ENCODE assay signal across 8 mouse cellular contexts in the genomic region with DNA sequence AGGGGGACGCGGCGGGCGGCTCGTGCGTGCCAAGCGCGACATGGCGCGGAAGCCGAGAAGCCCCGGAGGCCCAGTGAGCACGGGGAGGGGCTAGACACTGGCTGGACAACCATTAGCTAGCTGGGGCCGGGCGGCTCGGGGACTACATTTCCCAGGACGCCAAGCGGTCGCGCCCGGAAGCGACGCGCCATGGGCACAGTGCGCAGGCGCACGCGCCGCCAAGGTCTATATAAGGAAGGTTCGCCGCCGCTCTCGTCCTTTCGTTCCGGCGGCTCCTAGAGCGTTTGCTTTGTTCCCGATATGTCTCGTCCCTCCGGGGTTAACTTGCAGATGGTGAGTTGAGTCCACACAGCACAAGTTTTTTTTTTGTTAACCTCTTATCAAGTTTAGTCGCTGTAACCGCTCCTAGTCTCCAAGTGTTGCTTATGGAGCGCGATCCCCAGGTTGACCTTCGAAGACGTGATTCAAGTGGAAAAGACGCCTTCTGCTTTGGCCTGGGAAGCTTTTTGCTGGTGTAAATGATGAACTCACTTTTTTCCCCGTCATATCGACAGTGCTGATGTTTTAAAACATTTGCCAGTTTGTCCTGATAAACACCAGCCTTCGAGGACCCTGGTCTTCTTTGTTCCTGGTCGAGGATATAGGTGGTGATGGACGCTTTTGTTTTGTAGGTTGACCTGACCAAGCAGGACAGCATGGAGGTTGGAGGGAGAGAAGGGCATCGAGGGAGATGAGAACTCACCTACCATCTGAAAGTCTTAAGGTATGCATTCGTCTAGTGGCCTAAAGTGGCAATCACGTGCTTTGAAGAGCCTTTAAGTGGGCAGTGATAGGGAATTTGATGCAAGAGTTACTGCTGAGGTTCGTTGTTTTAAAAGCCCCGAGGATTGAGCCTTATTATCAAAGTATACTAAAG. TPM values are rescaled to one million over a fixed set of nuclear protein-coding genes. Genes with fewer than 3 reads are reported as not detected.
DNase-seq lines count a peak whose midpoint lies in the region; ATAC-seq lines count a peak whose summit lies in the region.

A gene (minus strand): TSS at position 51 of the 916 bp plus-strand sequence.

- H3K4me2 ChIP-seq in hindbrain, embryonic 12.5 days (replicated peaks): peak within 1 kb of the TSS; percentile 87

- peaks cover 32% of the 10 kb centered on the region for H3K4me1 ChIP-seq in hindbrain, embryonic 12.5 days

- under 1% methylated on average over 55 of the region's 57 CpGs for WGBS in hindbrain, embryonic 12.5 days

- peaks cover 37% of the 10 kb centered on the region for H3K36me3 ChIP-seq in hindbrain, embryonic 12.5 days

- peak; percentile 96 for ATAC-seq in hindbrain, embryonic 12.5 days (ENCODE audit: low FRiP score)

- peak within 1 kb of the TSS; percentile 94 for H3K9ac ChIP-seq in hindbrain, embryonic 12.5 days

- DNase-seq in MN1 (ENCODE audit: low spot score): peak; percentile 96
- DNase-seq in cerebellum, adult 9-11 months: peak; percentile 97
- DNase-seq in frontal cortex, postnatal 10 days (ENCODE audit: low spot score in 2 of 2): peak; percentile 93 to 96
- DNase-seq in layer of hippocampus, postnatal 14 days (ENCODE audit: low spot score in 2 of 2): peak; percentile 97
- peak; percentile 97 for DNase-seq in lung, postnatal 14 days
- DNase-seq in retina, adult 2 months (ENCODE audit: low read depth, low spot score): peak; percentile 90
- peak; percentile 95 to 98 for DNase-seq in thymus, postnatal 36 days

- H3K4me3 ChIP-seq in hindbrain, embryonic 12.5 days: peak within 1 kb of the TSS; percentile 87

- no peaks in the 10 kb centered on the region for H3K9me3 ChIP-seq in hindbrain, embryonic 12.5 days (replicated peaks)

- H3K27me3 ChIP-seq in hindbrain, embryonic 12.5 days: no peaks in the 10 kb centered on the region

- peak within 1 kb of the TSS; percentile 94 for H3K27ac ChIP-seq in hindbrain, embryonic 12.5 days

RNA-seq across cellular contexts. Expression of the gene that starts here (rescaled TPM):
- 9.4 and 9.7 TPM in 2 replicates for polyA plus RNA-seq in hindbrain, embryonic 12.5 days (2016; fragmentation: Nextera tagmentation; extraction: Ambion mirVana)
- total RNA-seq in layer of hippocampus, postnatal 14 days (2021): 10 to 100 TPM; 25.9 to 27.5 TPM

Comparison
In these comparisons a context has a peak if more than half of its experiments do, and no peak if none do; other contexts are left out.
1. Peak in every context shown above with its lines: DNase-seq, ATAC-seq, H3K4me3 ChIP-seq and H3K27ac ChIP-seq.